Mouse (Mus musculus) liver, postnatal 0 days (tissue): ENCODE results near the gene Scfd1.

Experiments used
- CTCF ChIP-seq: sonication (generic); IDR thresholded peaks from 2 replicates; pipeline ENCODE4 v1.5.1; 2016; ENCODE audit warnings: antibody characterized with exemption, low read depth
- EP300 ChIP-seq: IDR thresholded peaks from 2 replicates; pipeline ENCODE4 v1.6.1; 2016; ENCODE audit warnings: antibody characterized with exemption, low read depth, mild to moderate bottlenecking

GRCm38 (mm10) chr12:51492040-51492439, 114.7 kb downstream of the Scfd1 start:
- no peak for TF ChIP-seq CTCF
- no peak for TF ChIP-seq EP300
